Mouse (Mus musculus) thymus, postnatal 14 days (tissue): ENCODE measurements around the gene Clec2l.

ENCODE experiments used
- DNase-seq: peaks from one replicate; pipeline ENCODE4 v3.0.0; 2021

Clec2l gene

GRCm38 (mm10) chr6:38672011-38672410 lies 9.1 kb downstream of the Clec2l start:
- no peak for DNase-seq

GRCm38 (mm10) chr6:38676217-38676616 lies 13.3 kb downstream of the Clec2l start:
- no peak for DNase-seq

GRCm38 (mm10) chr6:38676723-38677122 lies 13.9 kb downstream of the Clec2l start:
- no peak for DNase-seq

GRCm38 (mm10) chr6:38677629-38678028 lies 14.8 kb downstream of the Clec2l start:
- DNase-seq = no peak

GRCm38 (mm10) chr6:38682532-38682931 lies 19.7 kb downstream of the Clec2l start:
- DNase-seq = no peak

- peak; percentile 18 for DNase-seq
Measured at GRCm38 (mm10) chr6:38687216-38687615, 24.3 kb downstream of the Clec2l start.

- no peak for DNase-seq
Measured at GRCm38 (mm10) chr6:38688841-38689240, 26.0 kb downstream of the Clec2l start.

- DNase-seq = no peak
Measured at GRCm38 (mm10) chr6:38690615-38691014, 27.7 kb downstream of the Clec2l start.

GRCm38 (mm10) chr6:38691052-38691451 lies 28.2 kb downstream of the Clec2l start:
- DNase-seq = no peak

- no peak for DNase-seq
Measured at GRCm38 (mm10) chr6:38692556-38692955, 29.7 kb downstream of the Clec2l start.

- DNase-seq = peak; percentile 72
Measured at GRCm38 (mm10) chr6:38695380-38696054, 32.6 kb downstream of the Clec2l start.

GRCm38 (mm10) chr6:38696570-38696969 lies 33.7 kb downstream of the Clec2l start:
- DNase-seq = no peak

GRCm38 (mm10) chr6:38698233-38698889 lies 35.5 kb downstream of the Clec2l start:
- DNase-seq = no peak

GRCm38 (mm10) chr6:38701421-38701820 lies 38.6 kb downstream of the Clec2l start:
- DNase-seq = no peak

- no peak for DNase-seq
Measured at GRCm38 (mm10) chr6:38702810-38703399, 40.0 kb downstream of the Clec2l start.

- no peak for DNase-seq
Measured at GRCm38 (mm10) chr6:38703526-38703925, 40.7 kb downstream of the Clec2l start.

GRCm38 (mm10) chr6:38704264-38704984 lies 41.6 kb downstream of the Clec2l start:
- DNase-seq = no peak

GRCm38 (mm10) chr6:38710449-38710848 lies 47.6 kb downstream of the Clec2l start:
- no peak for DNase-seq

- DNase-seq = no peak
Measured at GRCm38 (mm10) chr6:38713957-38714898, 51.4 kb downstream of the Clec2l start.

GRCm38 (mm10) chr6:38715881-38716280 lies 53.0 kb downstream of the Clec2l start:
- no peak for DNase-seq

- DNase-seq = no peak
Measured at GRCm38 (mm10) chr6:38718625-38719024, 55.8 kb downstream of the Clec2l start.

GRCm38 (mm10) chr6:38719229-38719628 lies 56.4 kb downstream of the Clec2l start:
- no peak for DNase-seq
